ENCODE assay signal across 8 mouse cellular contexts in genomic region chr12:55493381-55493780, GRCm38 (mm10). TPM values are rescaled to one million over a fixed set of nuclear protein-coding genes. Genes with fewer than 3 reads are reported as not detected.
DNase-seq lines count a peak whose midpoint lies in the region; ATAC-seq and TF ChIP-seq lines count a peak whose summit lies in the region.

No protein-coding gene starts in this region.

- no peak overlapping the region for H3K9ac ChIP-seq in liver, embryonic 14.5 days (replicated peaks)

- H3K9me3 ChIP-seq in liver, embryonic 14.5 days (ENCODE audit: control insufficient read depth, low read length), result no peaks in the 10 kb centered on the region

- peak overlapping the region; percentile 91 for H3K4me2 ChIP-seq in liver, embryonic 14.5 days (ENCODE audit: low read depth)

- H3K27ac ChIP-seq in testis, adult 2 months (ENCODE audit: control insufficient read depth, insufficient read depth, low read depth, low read length), result peak overlapping the region; percentile 82
- no peak overlapping the region for H3K27ac ChIP-seq in liver, embryonic 14.5 days

- no peaks in the 10 kb centered on the region for H3K36me3 ChIP-seq in testis, adult 2 months (ENCODE audit: control insufficient read depth, insufficient read depth, low read length)
- peaks cover 6% of the 10 kb centered on the region for H3K36me3 ChIP-seq in liver, embryonic 14.5 days (replicated peaks; ENCODE audit: control insufficient read depth, insufficient read depth, low read depth)

- 58% methylated on average over 8 of the region's 8 CpGs for WGBS in liver, embryonic 14.5 days (ENCODE audit: insufficient replicate concordance)

- H3K4me3 ChIP-seq in testis, adult 2 months (ENCODE audit: control insufficient read depth, low read depth, low read length), result no peak overlapping the region
- peak overlapping the region in 1 of 2 experiments; percentile 71; a peak in 1 of 4 replicates for H3K4me3 ChIP-seq in liver, embryonic 14.5 days (ENCODE audit: insufficient read depth in 1 of 2, low read depth in 2 of 2, low read length in 2 of 2)

- peak; percentile 23 for DNase-seq in adrenal gland, postnatal 14 days
- no peak for DNase-seq in adrenal gland, postnatal 10 days
- no peak for DNase-seq in testis, postnatal 10 days (ENCODE audit: low spot score)
- no peak for DNase-seq in liver, embryonic 14.5 days (ENCODE audit: low read depth in 3 of 3, low spot score in 3 of 3)
- no peak for DNase-seq in yolk sac, embryonic 10.5 days (ENCODE audit: low spot score)
- DNase-seq in retina, embryonic 14.5 days (ENCODE audit: low spot score), result no peak
- no peak for DNase-seq in adrenal gland, postnatal 25 days

- no peak for TF ChIP-seq POLR2A in testis, adult 2 months (IDR thresholded peaks at IDR 0.05; ENCODE audit: control insufficient read depth, low read depth, low read length)

- H3K27me3 ChIP-seq in testis, adult 2 months (ENCODE audit: control insufficient read depth, insufficient read depth, low read length), result no peaks in the 10 kb centered on the region; the same call in 1 of the 2 replicates
- no peaks in the 10 kb centered on the region; the same call in 1 of the 2 replicates for H3K27me3 ChIP-seq in liver, embryonic 14.5 days (ENCODE audit: control insufficient read depth, insufficient read depth, low read length)

- no peak for TF ChIP-seq CTCF in testis, adult 2 months (IDR thresholded peaks at IDR 0.05; ENCODE audit: control insufficient read depth, insufficient read depth, insufficient replicate concordance, low read depth, low read length)
- no peak for TF ChIP-seq CTCF in liver, embryonic 14.5 days (IDR thresholded peaks at IDR 0.05; ENCODE audit: low read depth)

- no peak for TF ChIP-seq EP300 in liver, embryonic 14.5 days (IDR thresholded peaks at IDR 0.05; ENCODE audit: low read depth)

- ATAC-seq in liver, embryonic 14.5 days (ENCODE audit: insufficient read depth), result no peak

- peaks cover 9% of the 10 kb centered on the region for H3K4me1 ChIP-seq in testis, adult 2 months (ENCODE audit: control insufficient read depth, insufficient read depth, low read length)
- H3K4me1 ChIP-seq in liver, embryonic 14.5 days (replicated peaks; ENCODE audit: control insufficient read depth in 2 of 2, insufficient read depth in 2 of 2, low read length in 1 of 2), result peaks cover 5 to 22% of the 10 kb centered on the region in 2 experiments

RNA-seq across cellular contexts. Expression of gene Nfkbia, which starts 0.9 kb away (rescaled TPM):
- total RNA-seq in adrenal gland, postnatal 14 days (2021), result 95.5 and 107 TPM in 2 replicates
- total RNA-seq in adrenal gland, postnatal 10 days (2021), result 10 to 100 TPM; 83.4 to 91.1 TPM
- polyA plus RNA-seq in testis, adult 2 months (2012; rRNA removed), result 24.4 and 31.2 TPM in 2 replicates
- 8.1 and 8.8 TPM in 2 replicates for polyA plus RNA-seq in liver, embryonic 14.5 days (2012; rRNA removed)
- 11.8 and 12.4 TPM in 2 replicates for polyA plus RNA-seq in liver, embryonic 14.5 days (2014; fragmentation: Nextera tagmentation; extraction: Ambion mirVana)
- 74.3 and 77.9 TPM in 2 replicates for total RNA-seq in adrenal gland, postnatal 25 days (2021)
